Mouse (Mus musculus) erythroblast, adult 5-6 weeks (primary cell): ENCODE measurements around the gene Tnni2. TPM values are rescaled to one million over a fixed set of nuclear protein-coding genes. Genes with fewer than 3 reads are reported as not detected.
A peak's percentile ranks its signal among the peaks of the same experiment; 100 is the strongest.

Source experiments
- ATAC-seq: replicated peaks from 2 replicates; pipeline ENCODE4 v1.8.0; 2016; ENCODE audit warnings: moderate number of reproducible peaks, mild to moderate bottlenecking, moderate TSS enrichment, inconsistent platforms; ENCODE audit not compliant: poor library complexity, low FRiP score, severe bottlenecking
- total RNA-seq, 2 experiments: library from RNA; stranded (forward) in 1 of 2; stranded (reverse) in 1 of 2; fragments of 150-400 nt in 1 of 2; fragments of 200-764, 138-1000 nt in 1 of 2; gene quantifications; 2 replicates each; pipeline versions ENCODE4 v1.2.3 to v1.2.4; 2015 to 2017; ENCODE audit warnings: low replicate concordance in 2 of 2

Tnni2 gene
- total RNA-seq, 2 experiments from 2014 or later: 6.4 to 19.6 TPM

DNA sequence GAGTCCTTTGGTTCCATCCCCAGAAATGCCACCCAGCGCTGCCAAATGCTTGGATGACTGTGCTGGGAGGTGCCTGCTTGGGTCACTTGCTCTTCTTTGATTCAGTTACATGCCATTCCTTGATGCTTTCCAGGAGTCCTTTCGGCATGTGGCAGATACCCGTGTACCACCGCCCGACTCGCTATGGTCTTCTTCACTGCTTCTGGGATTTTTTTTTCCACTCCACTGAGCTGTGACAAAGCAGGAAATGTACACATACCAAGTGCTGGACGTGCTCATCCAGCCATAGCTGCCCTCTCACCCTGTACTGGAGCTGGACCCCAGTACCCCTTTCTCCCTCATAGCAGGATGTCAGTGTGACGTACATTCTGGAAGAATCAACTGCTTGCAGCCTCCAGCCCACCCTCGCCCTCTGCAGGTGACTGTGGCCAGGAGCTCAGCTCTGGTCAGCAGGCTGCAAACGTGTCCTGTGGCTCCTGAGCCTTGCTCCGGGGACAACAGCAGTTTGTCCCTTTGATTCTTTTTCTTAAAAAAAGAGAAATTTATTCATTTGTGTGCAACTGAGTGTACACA lies 15.9 kb upstream of the Tnni2 start:
- ATAC-seq: no peak

GRCm38 (mm10) chr7:142428213-142428612 lies 13.4 kb upstream of the Tnni2 start:
- ATAC-seq: no peak

GRCm38 (mm10) chr7:142430160-142430678 lies 11.4 kb upstream of the Tnni2 start:
- ATAC-seq: no peak

GRCm38 (mm10) chr7:142431106-142431505 lies 10.5 kb upstream of the Tnni2 start:
- ATAC-seq: no peak

- no peak for ATAC-seq
Measured at GRCm38 (mm10) chr7:142433623-142434022, 8.0 kb upstream of the Tnni2 start.

GRCm38 (mm10) chr7:142434137-142434865 lies 7.3 kb upstream of the Tnni2 start, which contains the start of gene Syt8:
Syt8 (plus strand) TSS chr7:142434850.
- ATAC-seq: no peak

- peak; percentile 77 for ATAC-seq
Measured at GRCm38 (mm10) chr7:142435524-142435923, 6.1 kb upstream of the Tnni2 start.

DNA sequence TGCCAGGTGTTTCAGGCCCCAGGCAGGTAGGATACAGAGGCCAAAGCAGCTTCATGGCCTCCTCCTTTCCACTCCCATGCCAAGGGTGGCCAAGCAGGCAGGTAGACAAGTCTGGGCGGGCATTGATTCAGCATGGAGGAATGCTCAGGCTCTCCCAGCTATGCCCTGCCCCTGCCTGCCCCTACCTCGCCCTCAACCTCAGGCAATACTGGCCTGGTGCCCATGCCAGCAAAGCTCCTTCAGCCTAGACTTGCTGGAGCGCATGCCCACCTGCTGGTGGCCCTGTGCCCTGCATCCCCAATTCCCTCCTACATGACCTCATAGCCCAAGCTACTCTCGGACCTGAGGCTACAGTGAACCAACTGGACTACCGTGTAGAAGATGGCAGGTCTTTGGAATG lies 4.3 kb upstream of the Tnni2 start:
- ATAC-seq: no peak

DNA sequence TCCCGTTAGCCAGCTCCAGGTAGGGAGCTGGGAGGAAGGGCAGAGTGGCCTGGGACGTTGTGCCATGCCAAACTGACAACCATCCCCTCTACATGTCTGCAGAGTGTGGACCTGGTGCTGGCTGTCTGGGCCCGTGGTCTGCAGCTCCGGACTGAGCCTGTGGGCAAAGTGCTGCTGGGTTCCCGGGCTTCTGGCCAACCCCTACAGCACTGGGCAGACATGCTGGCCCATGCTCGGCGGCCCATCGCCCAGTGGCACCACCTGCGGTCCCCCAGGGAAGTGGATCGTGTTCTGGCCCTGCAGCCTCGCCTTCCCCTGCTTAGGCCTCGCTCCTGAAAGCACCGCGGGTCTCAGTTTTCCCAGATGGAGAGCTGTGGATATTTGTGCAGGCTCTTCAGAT lies 1.6 kb upstream of the Tnni2 start:
- no peak for ATAC-seq

- no peak for ATAC-seq
Measured at GRCm38 (mm10) chr7:142440657-142441114, 922 bp upstream of the Tnni2 start.

- ATAC-seq: no peak
Measured at GRCm38 (mm10) chr7:142442081-142442907, 686 bp downstream of the Tnni2 start.

GRCm38 (mm10) chr7:142442908-142443420 lies 1.4 kb downstream of the Tnni2 start:
- no peak for ATAC-seq

GRCm38 (mm10) chr7:142443474-142443873 lies 1.9 kb downstream of the Tnni2 start:
- ATAC-seq: no peak

- ATAC-seq: no peak
Measured at GRCm38 (mm10) chr7:142444171-142444570, 2.6 kb downstream of the Tnni2 start.

GRCm38 (mm10) chr7:142445324-142445723 lies 3.7 kb downstream of the Tnni2 start:
- no peak for ATAC-seq

DNA sequence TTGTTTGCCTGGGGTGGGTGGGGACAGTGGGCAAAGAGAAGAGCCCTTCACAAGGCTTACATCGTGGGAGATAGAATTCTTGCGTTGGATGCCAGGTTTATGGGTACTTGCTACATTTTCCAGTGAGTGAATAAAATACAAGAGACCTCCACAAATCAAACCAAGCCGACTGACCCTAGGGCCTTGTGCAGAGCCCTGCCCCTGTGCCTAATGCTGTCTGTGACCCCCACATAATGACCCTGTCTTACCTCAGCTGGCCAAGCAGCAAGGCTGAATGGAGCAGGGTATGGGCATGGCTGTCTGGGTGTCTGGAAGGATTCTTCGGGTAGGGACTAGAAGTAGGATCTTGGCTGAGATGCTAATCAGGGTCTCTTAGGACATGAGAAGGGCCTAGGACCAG lies 4.7 kb downstream of the Tnni2 start:
- ATAC-seq: no peak

DNA sequence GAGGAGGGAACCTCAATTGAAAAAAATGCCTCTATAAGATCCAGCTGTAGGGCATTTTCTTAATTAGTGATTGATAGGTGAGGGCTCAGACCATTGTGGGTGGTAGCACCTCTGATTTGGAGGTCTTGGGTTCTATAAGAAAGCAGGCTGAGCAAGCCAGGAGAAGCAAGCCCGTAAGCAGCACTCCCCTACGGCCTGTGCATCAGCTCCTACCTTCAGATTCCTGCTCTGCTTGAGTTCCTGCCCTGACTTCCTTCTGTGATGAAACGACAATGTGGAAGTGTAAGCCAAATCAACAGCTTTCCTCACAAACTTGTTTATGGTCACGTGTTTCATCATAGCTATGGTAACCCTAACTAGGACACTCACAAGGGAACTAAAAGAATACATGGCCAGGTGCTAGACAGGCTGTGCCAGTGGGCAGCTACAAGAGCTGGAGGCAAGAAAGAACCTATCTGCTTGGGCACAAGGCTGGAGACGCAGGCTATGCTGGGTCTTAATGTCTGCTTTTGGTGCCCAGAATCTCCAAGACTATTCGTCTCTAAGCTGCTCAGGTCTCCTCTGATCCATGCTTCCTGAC lies 7.5 kb downstream of the Tnni2 start:
- no peak for ATAC-seq

GRCm38 (mm10) chr7:142454706-142455105 lies 13.1 kb downstream of the Tnni2 start:
- no peak for ATAC-seq

GRCm38 (mm10) chr7:142455251-142455650 lies 13.6 kb downstream of the Tnni2 start:
- ATAC-seq: no peak

DNA sequence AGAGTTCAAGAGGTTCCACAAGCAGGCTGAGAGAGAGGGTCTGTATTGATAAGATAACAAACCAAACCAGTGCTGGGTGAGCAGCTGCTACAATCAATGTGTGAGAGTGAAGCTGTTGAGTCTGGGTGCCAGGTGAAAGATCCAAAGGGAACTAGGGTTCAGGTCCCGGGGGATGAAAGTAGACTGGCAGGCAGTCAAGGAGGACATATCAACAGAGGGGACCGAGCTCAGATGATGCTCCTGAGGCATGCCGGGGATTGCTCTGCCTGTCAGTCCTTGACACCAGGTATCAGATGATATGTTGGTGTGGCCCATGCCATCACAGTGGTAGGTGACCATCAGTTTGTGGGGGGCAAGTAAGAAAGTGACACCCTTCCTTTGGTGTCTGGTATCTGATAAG lies 15.2 kb downstream of the Tnni2 start:
- ATAC-seq: no peak
